Mouse (Mus musculus) adrenal gland, postnatal 14 days (tissue): Measurements from ENCODE around the gene Gm4744. TPM values are rescaled to one million over a fixed set of nuclear protein-coding genes. Genes with fewer than 3 reads are reported as not detected.
"Not testable (repeated sequence)": the region's sequence is repeated elsewhere in the genome, so short reads cannot be mapped to it uniquely, and the experiment has no call there.

Experiments used
- DNase-seq: peaks from one replicate; pipeline ENCODE4 v3.0.0; 2021; ENCODE audit warnings: mixed read lengths
- long read RNA-seq, 2 experiments: library from polyadenylated mRNA; stranded (forward); transcript quantifications; one replicate each; pipeline ENCODE4 v2.0.0; 2021
- total RNA-seq: library from RNA; stranded (reverse); gene quantifications from 2 replicates; pipeline ENCODE4 v1.2.3, GENCODE M21; 2021

Gene Gm4744
- not detected in 2 replicates for total RNA-seq
- long read RNA-seq, experiment 1: 0 reads
- long read RNA-seq, experiment 2: 0 reads

DNA sequence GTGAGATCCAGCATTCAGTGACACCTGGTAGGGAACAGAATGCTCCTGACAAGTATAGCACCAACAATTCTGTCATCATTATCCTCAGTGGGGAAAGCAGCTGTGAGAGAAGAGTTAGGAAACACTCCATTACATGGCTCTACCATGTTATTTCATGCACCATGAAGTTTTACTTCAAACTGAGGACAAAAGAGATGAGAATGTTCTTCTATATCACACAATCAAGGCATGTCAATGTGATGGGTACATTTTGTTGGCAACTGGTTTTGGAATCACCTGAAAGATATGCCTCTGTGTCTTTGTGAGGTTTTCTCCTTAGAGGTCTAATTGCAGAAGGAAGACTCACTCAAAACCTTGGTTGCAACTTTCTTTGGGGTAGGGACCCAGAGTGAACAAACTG is at the start of gene Gm4744:
Gene Gm4744 (minus strand): TSS at position 101 of the 400 bp plus-strand sequence.
- no peak for DNase-seq

DNA sequence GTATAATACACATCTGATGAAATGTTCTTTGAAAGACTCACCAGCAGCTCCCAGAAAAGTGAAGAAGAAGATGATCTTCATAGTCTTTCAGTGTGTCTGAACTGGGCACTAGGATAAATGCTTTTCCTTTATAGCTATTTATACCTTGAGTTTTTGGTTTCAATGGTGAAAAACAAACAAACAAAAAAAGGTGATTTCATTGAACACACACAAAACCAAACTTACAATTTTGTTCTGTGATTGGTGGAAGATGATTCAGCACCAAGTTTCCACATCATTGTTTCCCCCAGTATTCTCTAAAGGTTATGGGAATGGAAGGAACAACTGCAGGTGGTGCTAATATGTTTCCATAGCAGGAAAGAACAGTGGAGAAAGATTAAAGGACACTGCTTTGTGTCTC is 47.7 kb upstream of the Gm4744 start, which contains the start of gene Gm2663:
Gene Gm2663 (minus strand): TSS at position 101 of the 400 bp plus-strand sequence.
- not testable (repeated sequence) for DNase-seq

DNA sequence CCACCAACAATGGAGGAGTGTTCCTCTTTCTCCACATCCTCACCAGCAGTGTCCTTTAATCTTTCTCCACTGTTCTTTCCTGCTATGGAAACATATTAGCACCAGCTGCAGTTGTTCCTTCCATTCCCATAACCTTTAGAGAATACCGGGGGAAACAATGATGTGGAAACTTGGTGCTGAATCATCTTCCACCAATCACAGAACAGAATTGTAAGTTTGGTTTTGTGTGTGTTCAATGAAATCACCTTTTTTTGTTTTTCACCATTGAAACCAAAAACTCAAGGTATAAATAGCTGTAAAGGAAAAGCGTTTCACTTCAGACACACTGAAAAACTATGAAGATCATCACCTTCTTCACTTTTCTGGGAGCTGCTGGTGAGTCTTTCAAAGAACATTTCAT is 12.8 kb upstream of the Gm4744 start, which contains the start of gene 1810009J06Rik:
Gene 1810009J06Rik (plus strand): TSS at position 301 of the 400 bp plus-strand sequence.
- DNase-seq: not testable (repeated sequence)

DNA sequence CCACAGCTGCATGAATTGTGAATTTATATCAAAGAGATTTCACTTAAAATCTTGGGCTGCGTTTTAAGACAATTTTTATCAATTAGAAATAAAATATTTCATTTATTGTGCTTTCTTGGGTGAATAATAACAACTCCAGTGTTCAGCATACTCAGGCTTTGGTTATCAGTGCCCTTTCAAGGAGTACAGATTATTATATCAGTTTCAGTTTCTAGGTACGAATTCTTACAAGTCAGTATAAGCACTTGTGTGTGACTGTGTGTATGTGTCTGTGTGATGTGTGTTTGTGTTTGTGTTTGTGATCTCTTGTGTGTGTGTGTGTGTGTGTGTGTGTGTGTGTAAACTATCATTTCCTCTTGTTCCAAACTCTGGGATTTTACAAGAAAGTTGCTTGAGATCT is 2.0 kb upstream of the Gm4744 start:
- DNase-seq: no peak

DNA sequence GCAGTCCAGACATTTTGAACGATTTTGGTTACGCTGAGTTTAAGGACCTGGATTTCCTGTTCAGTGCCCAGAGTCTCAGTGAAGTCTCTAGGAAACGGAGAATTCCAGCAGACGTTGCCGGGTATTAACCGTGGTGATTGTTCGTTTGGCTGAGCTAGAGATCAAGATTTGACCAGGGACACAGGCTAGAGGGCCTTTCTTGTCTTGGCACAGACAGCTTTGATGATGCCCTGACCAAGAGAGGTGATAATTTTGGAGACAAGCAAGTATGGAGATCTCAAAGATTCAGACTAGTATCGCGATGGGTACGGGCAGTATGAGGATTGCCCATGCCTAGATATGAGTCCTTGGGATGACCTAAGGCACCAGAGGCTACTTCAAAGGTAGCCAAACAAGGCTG is 11.2 kb downstream of the Gm4744 start, which contains the start of gene 1700074P13Rik:
Gene 1700074P13Rik (minus strand): TSS at position 101 of the 400 bp plus-strand sequence.
- DNase-seq: no peak

DNA sequence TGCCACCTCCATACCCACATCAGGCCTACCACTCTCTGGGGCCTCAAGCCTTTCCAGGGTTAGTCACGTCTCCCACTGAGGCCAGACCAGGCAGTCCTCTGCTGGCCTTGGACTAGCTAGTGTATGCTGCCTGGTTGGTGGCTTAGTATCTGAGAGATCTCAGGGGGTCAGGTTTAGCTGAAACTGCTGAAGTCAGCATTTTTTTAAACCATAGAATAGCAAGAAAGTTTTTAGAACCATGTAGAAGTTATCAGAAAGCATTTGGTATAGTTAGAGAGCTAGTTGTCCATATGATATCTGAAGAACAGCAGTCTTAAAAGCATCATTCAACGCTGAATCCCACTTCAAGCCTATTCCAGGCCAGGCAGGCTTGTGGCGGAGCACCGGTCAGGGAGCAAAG is 31.7 kb downstream of the Gm4744 start:
- no peak for DNase-seq

DNA sequence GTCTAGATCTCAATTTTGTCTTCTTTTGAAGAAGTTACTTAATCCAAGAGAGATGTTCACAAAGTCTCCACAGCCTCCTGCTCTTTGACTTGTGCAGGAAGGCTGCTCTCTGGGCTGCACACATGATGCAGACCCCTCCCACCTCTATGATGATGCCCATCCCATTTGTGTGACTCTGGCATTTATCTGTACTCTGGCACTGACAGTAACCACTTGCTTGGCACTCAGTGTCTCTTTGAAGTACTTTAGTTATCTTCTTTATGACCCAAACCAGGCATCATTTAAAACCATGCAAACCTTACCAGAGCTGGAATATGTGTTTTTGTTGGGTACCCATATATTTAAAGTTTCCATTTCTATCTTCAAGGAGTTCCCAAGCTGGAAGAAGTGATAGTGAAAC is 51.4 kb downstream of the Gm4744 start, which contains the start of gene Prss58:
Gene Prss58 (minus strand): TSS at position 101 of the 400 bp plus-strand sequence.
- no peak for DNase-seq

Other genes with a start within 250 kb of the Gm4744 start
- not detected in 2 replicates for gene Moxd2, start 64.4 kb downstream of the Gm4744 start, total RNA-seq
- gene Prss58, start 51.5 kb downstream of the Gm4744 start, total RNA-seq: not detected in 2 replicates
- not detected in 2 replicates for gene 1700074P13Rik, start 11.3 kb downstream of the Gm4744 start, total RNA-seq
- not detected in 2 replicates for gene 1810009J06Rik, start 12.9 kb upstream of the Gm4744 start, total RNA-seq
- gene Gm2663, start 47.6 kb upstream of the Gm4744 start, total RNA-seq: not detected in 2 replicates
- not detected in 2 replicates for gene 2210010C04Rik, start 83.6 kb upstream of the Gm4744 start, total RNA-seq